8 mouse cellular contexts compared by ENCODE assay signal in the genomic region with DNA sequence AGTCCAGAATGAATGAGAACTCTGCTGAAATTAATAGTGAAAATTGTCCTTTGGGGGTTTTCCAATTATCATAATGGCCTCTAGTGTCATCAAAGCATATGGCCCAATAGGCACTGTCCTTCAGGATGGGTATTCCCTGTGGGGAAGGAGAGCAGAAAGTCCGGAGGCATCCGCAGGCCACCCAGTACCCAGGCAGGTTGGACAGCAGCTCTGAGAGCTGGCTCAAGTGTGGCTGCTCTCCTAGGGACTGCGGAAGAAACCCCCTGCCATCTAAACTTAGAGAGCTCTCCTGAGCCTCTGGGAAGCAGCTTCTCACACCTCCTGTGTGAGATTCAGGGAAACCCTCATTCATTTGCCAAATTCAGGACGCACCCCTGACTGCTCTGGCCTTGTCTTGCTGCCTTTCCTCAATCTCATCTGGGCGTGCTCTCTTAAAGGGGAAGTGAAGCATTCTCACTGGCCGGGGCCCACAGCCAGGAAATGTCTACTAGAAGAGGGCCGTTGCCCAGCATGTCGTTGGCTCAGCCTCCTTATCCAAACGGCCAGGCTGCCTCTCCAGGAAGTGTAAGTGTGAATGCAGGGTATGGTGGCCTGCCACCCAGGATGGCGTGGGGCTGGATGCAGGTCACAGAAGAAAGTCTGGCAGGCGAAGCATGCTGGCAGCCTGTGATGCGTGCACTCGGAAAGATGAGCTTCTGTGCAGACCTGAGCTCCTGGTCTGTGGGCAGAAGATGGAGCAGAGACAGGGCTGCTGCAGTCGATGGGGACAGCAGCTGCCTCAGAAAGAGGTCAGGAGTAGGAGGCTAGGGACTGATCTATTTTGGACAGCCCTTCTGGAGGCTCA.
DNase-seq lines count a peak whose midpoint lies in the region; ATAC-seq lines count a peak whose summit lies in the region.

No protein-coding gene starts in this region.

- no peak overlapping the region; the same call in 1 of the 2 replicates for H3K4me3 ChIP-seq in intestine, embryonic 14.5 days (ENCODE audit: low read depth, low read length)
- peak overlapping the region; percentile 58 for H3K4me3 ChIP-seq in macrophage (ENCODE audit: inconsistent target)

- no peaks in the 10 kb centered on the region for H3K36me3 ChIP-seq in intestine, embryonic 14.5 days (ENCODE audit: control insufficient read depth, insufficient read depth, low read length)
- H3K36me3 ChIP-seq in macrophage (ENCODE audit: inconsistent target): no peaks in the 10 kb centered on the region; the same call in 1 of the 2 replicates

- no peaks in the 10 kb centered on the region for H3K27me3 ChIP-seq in intestine, embryonic 14.5 days (replicated peaks; ENCODE audit: control insufficient read depth, insufficient read depth, low read length)

- no peak overlapping the region for H3K9ac ChIP-seq in intestine, embryonic 14.5 days (ENCODE audit: low read length)

- H3K27ac ChIP-seq in intestine, embryonic 14.5 days (ENCODE audit: low read depth): 0 out of 2 replicates have a peak overlapping the region, but pooled peaks have one; percentile 22
- peak overlapping the region; percentile 81 for H3K27ac ChIP-seq in macrophage

- 19% methylated on average over 14 of the region's 14 CpGs for WGBS in intestine, embryonic 14.5 days
- 7% methylated on average over 14 of the region's 14 CpGs for WGBS in macrophage (ENCODE audit: missing documents)

- ATAC-seq in intestine, embryonic 14.5 days (replicated peaks; ENCODE audit: low FRiP score, low TSS enrichment, low read depth): 0 out of 2 replicates have a peak, but pooled peaks have one; percentile 36

- 0 out of 2 replicates have a peak overlapping the region, but pooled peaks have one; percentile 1 for H3K4me2 ChIP-seq in intestine, embryonic 14.5 days (ENCODE audit: low read length)

- peaks cover 65% of the 10 kb centered on the region for H3K79me2 ChIP-seq in macrophage (ENCODE audit: inconsistent target)

- no peaks in the 10 kb centered on the region for H3K9me3 ChIP-seq in intestine, embryonic 14.5 days (ENCODE audit: control insufficient read depth, low read length)

- DNase-seq in adrenal gland, postnatal 10 days: peak; percentile 81
- DNase-seq in embryo, embryonic 10.5 days (ENCODE audit: low spot score): peak; percentile 44
- peak; percentile 24 to 72 for DNase-seq in gastrocnemius, postnatal 4 days (ENCODE audit: low spot score in 2 of 2)
- DNase-seq in intestine, embryonic 14.5 days (ENCODE audit: low spot score): no peak
- DNase-seq in left cerebral cortex, adult 9 months (ENCODE audit: low spot score in 2 of 2): peak; percentile 53 to 76
- DNase-seq in right cerebral cortex, adult 2 months (ENCODE audit: low spot score in 2 of 2): peak; percentile 69 to 80
- DNase-seq in urinary bladder, postnatal 25 days (ENCODE audit: low spot score): peak; percentile 33

- peaks cover 11% of the 10 kb centered on the region; the same call in 1 of the 2 replicates for H3K4me1 ChIP-seq in intestine, embryonic 14.5 days (replicated peaks; ENCODE audit: control insufficient read depth, insufficient read depth, low read length)
